Mouse (Mus musculus) neural tube, embryonic 14.5 days (tissue): ENCODE measurements around the gene Gm21764. TPM values are rescaled to one million over a fixed set of nuclear protein-coding genes. Genes with fewer than 3 reads are reported as not detected.
"Not testable (repeated sequence)": the region's sequence is repeated elsewhere in the genome, so short reads cannot be mapped to it uniquely, and the experiment has no call there.

Experiments
- ATAC-seq: fragments of 200-750 bp; cut with Nextera tagmentation; 2 replicates; pipeline ENCODE4 v1.8.0; 2017; ENCODE audit warnings: low read depth, mild to moderate bottlenecking, moderate TSS enrichment, moderate library complexity
- H3K27ac ChIP-seq: fragments of 300-500 bp; sonication (generic); 2 replicates; pipeline ENCODE4 v1.5.1; 2014; ENCODE audit warnings: low read depth, mild to moderate bottlenecking, control low read depth, low read length, moderate library complexity, mixed read lengths
- H3K27me3 ChIP-seq: fragments of 300-500 bp; sonication (generic); 2 replicates; pipeline ENCODE4 v1.6.1; 2014; ENCODE audit warnings: low read length; ENCODE audit not compliant: control insufficient read depth, insufficient read depth
- H3K36me3 ChIP-seq: fragments of 300-500 bp; sonication (generic); 2 replicates; pipeline ENCODE4 v1.6.1; 2014; ENCODE audit warnings: low read length, mixed read lengths; ENCODE audit not compliant: control insufficient read depth, insufficient read depth
- H3K4me1 ChIP-seq: fragments of 300-500 bp; sonication (generic); 2 replicates; pipeline ENCODE4 v1.6.1; 2014; ENCODE audit warnings: low read length; ENCODE audit not compliant: control insufficient read depth, insufficient read depth
- H3K4me2 ChIP-seq: fragments of 300-500 bp; sonication (generic); 2 replicates; pipeline ENCODE4 v1.6.1; 2014; ENCODE audit warnings: mild to moderate bottlenecking, low read depth, low read length, control low read depth
- H3K4me3 ChIP-seq: fragments of 300-500 bp; sonication (generic); 2 replicates; pipeline ENCODE4 v1.5.1; 2014; ENCODE audit warnings: low read depth, low read length, control low read depth, mixed read lengths
- H3K9ac ChIP-seq: fragments of 300-500 bp; sonication (generic); replicated peaks from 2 replicates; pipeline ENCODE4 v1.6.1; 2014; ENCODE audit warnings: low read depth, mild to moderate bottlenecking, control low read depth, low read length, mixed read lengths
- H3K9me3 ChIP-seq: fragments of 300-500 bp; sonication (generic); 2 replicates; pipeline ENCODE4 v1.6.1; 2016; ENCODE audit warnings: low read length; ENCODE audit not compliant: control insufficient read depth
- WGBS: fragments of 180-500 bp; shearing (Covaris S2); extraction: QIAGEN DNeasy Blood & Tissue Kit; methylation state at CpG from one replicate; pipeline ENCODE4 v1.1.7; 2014; 5-methylcytosine and 5-hydroxymethylcytosine counted together
- polyA plus RNA-seq: library from polyadenylated mRNA; unstranded; fragments of >200 nt; fragmentation: Nextera tagmentation; extraction: Ambion mirVana; gene quantifications from 2 replicates; pipeline ENCODE4 v1.2.1, GENCODE M21; 2014

Gm21764 gene
- not detected in 2 replicates for polyA plus RNA-seq

- ATAC-seq: not testable (repeated sequence)
Observed at GRCm38 (mm10) chrY:18061712-18062111, at the start of gene Gm21764. TSS of gene Gm21764 (minus strand) at chrY:18061812.

GRCm38 (mm10) chrY:18088816-18089215 lies 27.2 kb upstream of the Gm21764 start, which contains the start of gene Ssty1:
TSS of gene Ssty1 (plus strand) at chrY:18089116.
- H3K36me3 ChIP-seq, H3K27ac ChIP-seq, H3K4me2 ChIP-seq, H3K27me3 ChIP-seq, H3K9me3 ChIP-seq, H3K9ac ChIP-seq, ATAC-seq, H3K4me1 ChIP-seq, H3K4me3 ChIP-seq: not testable (repeated sequence)

More at GRCm38 (mm10) chrY:18061712-18062111, at the start of gene Gm21764:
- not testable (repeated sequence) for H3K36me3 ChIP-seq, H3K27ac ChIP-seq, H3K9ac ChIP-seq, H3K4me2 ChIP-seq, H3K9me3 ChIP-seq, H3K4me3 ChIP-seq, H3K27me3 ChIP-seq, H3K4me1 ChIP-seq
- no CpG with 5 or more reads among the region's 3 CpGs for WGBS

Other genes starting within 250 kb of the Gm21764 start
- gene Gm21904, start 215.5 kb downstream of the Gm21764 start, polyA plus RNA-seq: not detected in 2 replicates
- gene Gm20772, start 187.1 kb downstream of the Gm21764 start, polyA plus RNA-seq: not detected in 2 replicates
- not detected in 2 replicates for gene Gm20831, start 187.1 kb downstream of the Gm21764 start, polyA plus RNA-seq
- gene Srsy, start 124.5 kb downstream of the Gm21764 start, polyA plus RNA-seq: not detected in 2 replicates
- gene Ssty1, start 27.3 kb upstream of the Gm21764 start, polyA plus RNA-seq: not detected in 2 replicates